Mouse (Mus musculus) spleen, adult 2 months (tissue): ENCODE data around the gene Selenof. TPM values are rescaled to one million over a fixed set of nuclear protein-coding genes. Genes with fewer than 3 reads are reported as not detected.

Experiments
- DNase-seq, 2 experiments: peaks; one replicate each; pipeline versions ENCODE4 v3.0.0 to v3.0.0-alpha.2; 2012 to 2021; ENCODE audit warnings: low spot score in 2 of 2, low read depth in 1 of 2
- H3K27ac ChIP-seq: fragments of 200-500 bp; 2 replicates; pipeline ENCODE4 v1.5.1; 2012; ENCODE audit warnings: low read length, inconsistent platforms; ENCODE audit not compliant: insufficient read depth
- H3K27me3 ChIP-seq: fragments of 200-500 bp; 2 replicates; pipeline ENCODE4 v1.6.1; 2012; ENCODE audit warnings: mild to moderate bottlenecking, moderate library complexity, low read length, inconsistent platforms; ENCODE audit not compliant: control insufficient read depth, insufficient read depth
- H3K36me3 ChIP-seq: fragments of 200-500 bp; 2 replicates; pipeline ENCODE4 v1.6.1; 2012; ENCODE audit warnings: mild to moderate bottlenecking, low read length, inconsistent platforms; ENCODE audit not compliant: control insufficient read depth, insufficient read depth
- H3K4me1 ChIP-seq: fragments of 200-500 bp; 2 replicates; pipeline ENCODE4 v1.6.1; 2011; ENCODE audit warnings: inconsistent platforms; ENCODE audit not compliant: control insufficient read depth, insufficient read depth, insufficient read length
- H3K4me3 ChIP-seq: fragments of 200-500 bp; 2 replicates; pipeline ENCODE4 v1.5.1; 2011; ENCODE audit warnings: mild to moderate bottlenecking, inconsistent platforms; ENCODE audit not compliant: insufficient read depth, insufficient read length; ENCODE audit errors: extremely low read depth
- CTCF ChIP-seq: fragments of 200-500 bp; IDR thresholded peaks from 2 replicates; pipeline ENCODE4 v1.5.1; 2011; ENCODE audit warnings: mild to moderate bottlenecking, inconsistent platforms; ENCODE audit not compliant: insufficient read depth, insufficient read length, insufficient replicate concordance; ENCODE audit errors: extremely low read depth
- POLR2A ChIP-seq: fragments of 200-500 bp; IDR thresholded peaks from 2 replicates; pipeline ENCODE4 v1.6.1; 2011; ENCODE audit warnings: low read depth, low read length, inconsistent platforms
- WGBS: fragments of 180-500 bp; shearing (Covaris S2); methylation state at CpG from one replicate; pipeline ENCODE4 v1.1.7; 2018; 5-methylcytosine and 5-hydroxymethylcytosine counted together
- polyA plus RNA-seq: library from polyadenylated mRNA; depleted of rRNA; stranded (reverse); fragments of >200 nt; gene quantifications from 2 replicates; pipeline ENCODE4 v1.2.3, GENCODE M21; 2012

Gene Selenof
- polyA plus RNA-seq, 1 experiment, result 115 TPM

DNA sequence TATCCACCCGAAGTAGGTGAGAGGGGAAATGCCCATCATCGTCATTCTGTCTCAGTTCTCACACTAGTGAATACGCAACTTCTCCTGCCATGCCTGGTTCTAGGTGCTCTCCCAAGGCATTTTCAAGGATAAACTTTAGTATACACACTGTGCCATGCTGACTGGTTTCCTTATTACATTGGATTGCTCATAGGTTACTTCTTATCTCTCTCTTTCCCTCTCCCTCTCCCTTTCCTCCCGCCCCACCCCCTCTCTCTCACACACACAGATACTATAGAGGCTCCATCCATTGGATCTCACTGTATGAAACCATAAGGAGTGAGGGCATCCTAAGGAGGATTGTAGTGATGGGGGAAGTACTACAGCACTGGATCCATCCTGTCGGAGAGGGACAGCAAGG, 38.0 kb downstream of the Selenof start:
- DNase-seq, result no peak
- Histone ChIP-seq H3K4me1 (no peaks in the 10 kb centered on the region; the same call in 1 of the 2 replicates), H3K27me3 (no peaks in the 10 kb centered on the region), H3K27ac (no peak overlapping the region), H3K4me3 (no peak overlapping the region), H3K36me3 (no peaks in the 10 kb centered on the region)
- 89% methylated on average over 5 of the region's 5 CpGs for WGBS
- TF ChIP-seq POLR2A (no peak), CTCF (no peak)

DNA sequence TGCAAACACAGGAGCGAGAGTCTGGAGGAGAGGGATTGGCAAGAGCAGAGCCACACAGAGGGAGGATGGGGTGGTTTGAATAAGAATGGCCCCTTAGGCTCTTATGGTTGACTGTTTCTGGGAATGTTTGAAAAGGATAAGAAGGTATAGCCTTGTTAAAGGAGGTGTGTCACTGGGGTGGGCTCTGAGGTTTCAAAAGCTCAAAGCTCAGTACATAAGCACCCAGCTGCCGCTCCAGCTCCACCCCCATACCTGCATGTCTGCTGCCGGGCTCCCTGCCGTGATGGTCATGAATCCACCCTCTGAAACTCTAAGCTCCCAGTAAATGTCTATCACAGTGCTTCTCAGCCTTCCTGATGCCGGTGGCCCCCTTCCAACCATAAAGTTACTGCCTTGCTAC, 40.7 kb downstream of the Selenof start:
- WGBS, result 85% methylated on average over 5 of the region's 5 CpGs
- Histone ChIP-seq H3K4me3 (no peak overlapping the region), H3K27ac (no peak overlapping the region), H3K36me3 (no peaks in the 10 kb centered on the region), H3K27me3 (no peaks in the 10 kb centered on the region), H3K4me1 (no peaks in the 10 kb centered on the region; the same call in 1 of the 2 replicates)
- DNase-seq, result no peak
- TF ChIP-seq POLR2A (no peak), CTCF (no peak)

DNA sequence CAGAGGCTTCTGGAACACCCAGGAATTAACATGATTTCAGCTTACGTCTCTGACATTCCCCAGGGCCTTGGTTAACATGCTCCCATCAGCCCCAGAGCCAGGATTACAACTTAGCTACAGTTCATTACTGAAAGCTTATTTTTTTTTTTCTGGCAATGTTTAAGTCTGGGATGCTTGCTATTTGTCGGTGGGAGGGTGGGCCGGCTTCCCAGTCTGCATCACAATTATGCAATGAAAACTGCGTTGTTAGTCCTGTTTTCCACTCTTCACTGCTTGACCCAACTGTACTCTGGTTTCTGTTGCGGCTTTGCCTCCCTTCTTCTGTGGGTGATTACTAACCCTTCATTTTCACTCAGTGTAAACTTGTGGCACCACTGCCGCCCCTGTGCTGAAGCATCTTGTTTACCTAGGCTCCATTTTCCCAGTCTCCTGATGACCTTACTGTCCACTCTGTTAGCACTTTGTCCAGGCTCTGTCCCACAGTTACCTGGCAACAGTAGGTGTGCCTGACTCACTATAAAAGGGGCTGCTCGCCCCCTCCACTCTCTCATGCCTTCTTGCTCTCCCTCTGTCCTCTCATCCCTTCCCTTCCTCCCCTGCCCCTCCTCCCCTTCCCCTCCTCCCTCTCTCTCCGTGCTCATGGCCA, 41.6 kb downstream of the Selenof start:
- TF ChIP-seq CTCF (no peak), POLR2A (no peak)
- no peaks in the 10 kb centered on the region for H3K36me3 ChIP-seq
- no peak overlapping the region for H3K4me3 ChIP-seq
- 87% methylated on average over 8 of the region's 8 CpGs for WGBS
- no peak overlapping the region for H3K27ac ChIP-seq
- DNase-seq, result no peak
- no peaks in the 10 kb centered on the region for H3K27me3 ChIP-seq
- H3K4me1 ChIP-seq, result no peaks in the 10 kb centered on the region; the same call in 1 of the 2 replicates

GRCm38 (mm10) chr3:144612382-144612781, 42.3 kb downstream of the Selenof start:
- DNase-seq, result no peak
- 90% methylated on average over 6 of the region's 6 CpGs for WGBS
- H3K4me1 ChIP-seq, result no peaks in the 10 kb centered on the region; the same call in 1 of the 2 replicates
- no peaks in the 10 kb centered on the region for H3K36me3 ChIP-seq
- TF ChIP-seq CTCF, result no peak
- TF ChIP-seq POLR2A, result no peak
- no peak overlapping the region for H3K4me3 ChIP-seq
- H3K27ac ChIP-seq, result no peak overlapping the region
- H3K27me3 ChIP-seq, result no peaks in the 10 kb centered on the region

GRCm38 (mm10) chr3:144614277-144614676, 44.2 kb downstream of the Selenof start:
- no peaks in the 10 kb centered on the region; the same call in 1 of the 2 replicates for H3K4me1 ChIP-seq
- no peak overlapping the region for H3K4me3 ChIP-seq
- DNase-seq, result no peak
- no peaks in the 10 kb centered on the region for H3K36me3 ChIP-seq
- H3K27ac ChIP-seq, result no peak overlapping the region
- WGBS, result 95% methylated on average over 6 of the region's 6 CpGs
- no peaks in the 10 kb centered on the region for H3K27me3 ChIP-seq
- TF ChIP-seq CTCF (no peak), POLR2A (no peak)

DNA sequence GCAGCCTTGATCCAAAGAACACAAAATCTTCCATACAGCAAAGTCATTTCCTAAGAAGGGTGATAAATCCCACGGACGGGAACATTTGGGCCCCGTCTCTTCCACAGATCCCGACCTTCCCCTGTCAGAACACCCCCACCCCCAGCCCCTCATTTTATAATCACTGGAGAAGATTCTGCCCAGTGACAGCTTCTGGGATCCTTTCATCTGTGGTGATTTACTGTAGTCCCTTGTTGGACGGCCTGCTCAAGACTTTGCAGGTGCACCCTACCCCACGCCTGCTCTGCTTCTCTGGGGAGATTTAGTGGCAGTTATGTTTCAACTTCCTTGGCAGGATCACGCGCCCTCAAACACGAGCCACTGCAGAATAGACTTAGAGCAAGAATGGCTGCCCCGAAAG, 44.6 kb downstream of the Selenof start:
- DNase-seq, result no peak
- 66% methylated on average over 10 of the region's 10 CpGs for WGBS
- H3K27ac ChIP-seq, result no peak overlapping the region
- H3K36me3 ChIP-seq, result no peaks in the 10 kb centered on the region
- no peaks in the 10 kb centered on the region for H3K27me3 ChIP-seq
- no peak for TF ChIP-seq CTCF
- no peak for TF ChIP-seq POLR2A
- no peaks in the 10 kb centered on the region; the same call in 1 of the 2 replicates for H3K4me1 ChIP-seq
- H3K4me3 ChIP-seq, result no peak overlapping the region

DNA sequence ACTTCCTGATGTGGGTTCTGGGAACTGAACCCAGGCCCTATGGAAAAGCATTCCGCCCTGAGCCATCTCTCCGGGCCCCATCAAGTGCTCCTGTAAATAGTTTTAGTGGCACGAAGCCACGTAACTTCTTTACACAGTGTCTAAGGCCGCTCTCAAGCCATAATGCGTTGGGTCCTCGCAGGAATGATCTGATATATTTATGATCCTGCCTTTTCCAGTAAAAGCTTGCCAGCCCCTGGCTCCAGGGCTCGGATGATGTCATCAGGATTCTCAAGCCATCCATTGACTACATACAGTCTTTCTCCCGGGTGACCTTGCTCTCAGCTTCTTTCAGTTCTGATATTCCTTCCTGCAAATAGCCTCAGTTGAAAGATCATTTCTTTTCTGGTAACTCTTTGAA, 45.4 kb downstream of the Selenof start:
- Histone ChIP-seq H3K27me3 (no peaks in the 10 kb centered on the region), H3K27ac (no peak overlapping the region), H3K4me3 (no peak overlapping the region), H3K36me3 (no peaks in the 10 kb centered on the region), H3K4me1 (no peaks in the 10 kb centered on the region; the same call in 1 of the 2 replicates)
- TF ChIP-seq POLR2A (no peak), CTCF (no peak)
- no peak for DNase-seq
- WGBS, result 95% methylated on average over 9 of the region's 9 CpGs
